Mouse (Mus musculus) erythroblast, embryonic 14.5 days (primary cell): ENCODE data around the gene Tmc6.

Source experiments
- GATA1 ChIP-seq: IDR thresholded peaks from 2 replicates; pipeline ENCODE4 v1.6.1; 2012; ENCODE audit warnings: low read length, inconsistent platforms, mixed read lengths
- TAL1 ChIP-seq: IDR thresholded peaks from 3 replicates; pipeline ENCODE4 v1.6.1; 2012; ENCODE audit warnings: low read length, inconsistent platforms, mixed read lengths

DNA sequence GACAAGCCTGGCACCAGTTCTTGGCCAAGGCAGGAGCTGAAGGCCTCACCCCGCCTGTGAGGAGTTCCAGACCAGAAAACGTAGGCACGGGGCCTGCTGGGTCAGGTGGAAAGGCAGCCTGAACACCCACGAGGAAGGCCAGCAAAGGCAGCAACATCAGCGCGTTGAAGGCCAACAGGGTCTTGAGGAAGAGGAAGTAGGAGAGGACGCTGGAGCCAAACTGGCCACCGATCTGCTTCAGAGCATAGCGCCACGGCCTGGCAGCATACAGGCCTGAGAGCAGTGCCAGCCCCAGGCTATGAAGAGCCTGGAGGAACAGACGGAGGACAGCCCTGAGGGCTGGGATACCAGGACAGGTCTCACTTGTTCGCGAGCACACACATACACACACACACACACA, 6.5 kb downstream of the Tmc6 start:
- TF ChIP-seq GATA1 (no peak), TAL1 (no peak)
